ENCODE assay signal across 27 mouse cellular contexts in genomic region chr9:52107161-52107560, GRCm38 (mm10).
"Had no signal": no experiment of that assay in that cellular context is flagged by ENCODE, and none has a peak within 500 bp of the region (broad histone marks: within the 10 kb centered on the region; RNA-seq: fewer than 3 reads in every experiment).

No protein-coding gene starts in this region.

- H3K9ac ChIP-seq: embryonic facial prominence, embryonic 12.5 days; embryonic facial prominence, embryonic 13.5 days; embryonic facial prominence, embryonic 15.5 days; forebrain, embryonic 12.5 days; forebrain, embryonic 13.5 days; forebrain, embryonic 15.5 days; forebrain, postnatal 0 days had no signal

- H3K9me3 ChIP-seq: embryonic facial prominence, embryonic 10.5 days; embryonic facial prominence, embryonic 12.5 days; embryonic facial prominence, embryonic 13.5 days; embryonic facial prominence, embryonic 15.5 days; forebrain, embryonic 10.5 days; forebrain, embryonic 12.5 days; forebrain, embryonic 13.5 days; forebrain, embryonic 15.5 days had no signal

- H3K27ac ChIP-seq: embryonic facial prominence, embryonic 10.5 days; embryonic facial prominence, embryonic 12.5 days; embryonic facial prominence, embryonic 13.5 days; embryonic facial prominence, embryonic 15.5 days; forebrain, embryonic 10.5 days; forebrain, embryonic 12.5 days; forebrain, embryonic 13.5 days; forebrain, embryonic 15.5 days; gastrocnemius, adult 2 months; heart, adult 2 months had no signal

- DNase-seq: cerebellum, adult 8-10 months; cerebellum, adult 9-10 months; cerebellum, adult 9-11 months; cerebellum, postnatal 10 days; cerebellum, postnatal 14 days; cerebellum, postnatal 25 days; cerebellum, postnatal 36 days; embryo, embryonic 11 days; forebrain, postnatal 0 days; gastrocnemius, adult 2 months; gastrocnemius, postnatal 10 days; gastrocnemius, postnatal 14 days; gastrocnemius, postnatal 25 days; gastrocnemius, postnatal 36 days; heart, adult 18-20 months; heart, adult 2 months had no signal

- ATAC-seq: forebrain, embryonic 13.5 days; forebrain, embryonic 14.5 days; forebrain, embryonic 15.5 days; forebrain, embryonic 16.5 days; forebrain, postnatal 0 days had no signal

- H3K4me3 ChIP-seq: embryonic facial prominence, embryonic 10.5 days; embryonic facial prominence, embryonic 12.5 days; embryonic facial prominence, embryonic 13.5 days; embryonic facial prominence, embryonic 15.5 days; erythroblast, embryonic 14.5 days; forebrain, embryonic 10.5 days; forebrain, embryonic 12.5 days; forebrain, embryonic 13.5 days; forebrain, embryonic 15.5 days; gastrocnemius, adult 2 months; heart, adult 2 months had no signal

- H3K27me3 ChIP-seq: embryonic facial prominence, embryonic 12.5 days; embryonic facial prominence, embryonic 13.5 days; embryonic facial prominence, embryonic 15.5 days; forebrain, embryonic 12.5 days; forebrain, embryonic 13.5 days; forebrain, embryonic 15.5 days had no signal

- H3K4me2 ChIP-seq: embryonic facial prominence, embryonic 12.5 days; embryonic facial prominence, embryonic 13.5 days; embryonic facial prominence, embryonic 15.5 days; forebrain, embryonic 12.5 days; forebrain, embryonic 13.5 days; forebrain, embryonic 15.5 days had no signal

- H3K36me3 ChIP-seq: embryonic facial prominence, embryonic 12.5 days; embryonic facial prominence, embryonic 13.5 days; embryonic facial prominence, embryonic 15.5 days had no signal

- H3K4me1 ChIP-seq: forebrain, embryonic 12.5 days; forebrain, embryonic 15.5 days had no signal
